Mouse (Mus musculus): ENCODE data around the gene St6galnac3. TPM values are rescaled to one million over a fixed set of nuclear protein-coding genes. Genes with fewer than 3 reads are reported as not detected.
A peak's percentile ranks its signal among the peaks of the same experiment; 100 is the strongest.

The St6galnac3 gene
- total RNA-seq, 1 experiment from 2014 or later = 9.1 TPM

DNA sequence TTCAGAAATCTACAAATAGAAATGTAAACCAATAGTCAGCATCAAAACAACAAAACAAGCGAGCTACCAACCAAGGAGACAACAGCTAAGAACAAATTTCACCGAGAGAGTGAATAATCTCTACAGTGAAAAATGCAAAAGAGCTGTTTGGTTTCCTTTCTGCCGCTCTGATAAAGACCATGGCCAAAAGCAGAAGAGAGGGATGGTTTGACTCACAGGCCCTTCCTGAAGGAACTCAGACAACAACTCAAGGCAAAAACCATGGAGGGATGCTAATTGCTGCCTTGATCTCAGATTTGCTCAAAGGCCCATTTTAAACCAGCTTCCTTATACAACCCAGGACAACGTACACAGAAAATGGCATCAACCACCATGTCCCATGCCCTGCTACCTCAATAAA lies 437.4 kb downstream of the St6galnac3 start:
- no peak for ATAC-seq (replicated peaks in 1 of 2; ENCODE audit: insufficient read depth in 1 of 2, low FRiP score in 2 of 2, low TSS enrichment in 1 of 2, low read depth in 1 of 2, poor library complexity in 2 of 2, severe bottlenecking in 2 of 2)

DNA sequence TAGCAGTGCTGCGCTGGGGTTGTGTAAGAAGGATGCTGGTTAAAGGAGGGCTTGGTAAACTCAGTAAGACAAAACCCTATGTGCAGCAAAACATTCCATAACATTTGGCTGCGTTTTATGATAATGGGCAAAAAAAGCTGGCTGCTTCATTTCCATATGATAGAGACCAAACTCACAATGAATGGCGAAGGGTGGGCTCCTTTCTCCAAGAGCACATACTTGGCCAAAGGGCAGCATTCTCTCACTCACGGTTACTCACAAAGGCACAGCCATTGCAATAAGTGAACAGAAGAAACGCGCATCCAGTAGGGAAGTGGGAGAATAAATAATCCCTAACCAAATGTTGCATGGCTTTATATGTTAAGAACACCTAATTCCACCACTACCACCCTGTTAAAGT lies 437.9 kb downstream of the St6galnac3 start:
- ATAC-seq (replicated peaks in 1 of 2; ENCODE audit: insufficient read depth in 1 of 2, low FRiP score in 2 of 2, low TSS enrichment in 1 of 2, low read depth in 1 of 2, poor library complexity in 2 of 2, severe bottlenecking in 2 of 2) = no peak

- ATAC-seq (replicated peaks in 1 of 2; ENCODE audit: insufficient read depth in 1 of 2, low FRiP score in 2 of 2, low TSS enrichment in 1 of 2, low read depth in 1 of 2, poor library complexity in 2 of 2, severe bottlenecking in 2 of 2) = no peak
Measured at GRCm38 (mm10) chr3:153282123-153282765, 442.7 kb downstream of the St6galnac3 start.

GRCm38 (mm10) chr3:153278249-153278648 lies 446.7 kb downstream of the St6galnac3 start:
- ATAC-seq (replicated peaks in 1 of 2; ENCODE audit: insufficient read depth in 1 of 2, low FRiP score in 2 of 2, low TSS enrichment in 1 of 2, low read depth in 1 of 2, poor library complexity in 2 of 2, severe bottlenecking in 2 of 2) = no peak

GRCm38 (mm10) chr3:153277389-153277999 lies 447.5 kb downstream of the St6galnac3 start:
- no peak for ATAC-seq (replicated peaks in 1 of 2; ENCODE audit: insufficient read depth in 1 of 2, low FRiP score in 2 of 2, low TSS enrichment in 1 of 2, low read depth in 1 of 2, poor library complexity in 2 of 2, severe bottlenecking in 2 of 2)

DNA sequence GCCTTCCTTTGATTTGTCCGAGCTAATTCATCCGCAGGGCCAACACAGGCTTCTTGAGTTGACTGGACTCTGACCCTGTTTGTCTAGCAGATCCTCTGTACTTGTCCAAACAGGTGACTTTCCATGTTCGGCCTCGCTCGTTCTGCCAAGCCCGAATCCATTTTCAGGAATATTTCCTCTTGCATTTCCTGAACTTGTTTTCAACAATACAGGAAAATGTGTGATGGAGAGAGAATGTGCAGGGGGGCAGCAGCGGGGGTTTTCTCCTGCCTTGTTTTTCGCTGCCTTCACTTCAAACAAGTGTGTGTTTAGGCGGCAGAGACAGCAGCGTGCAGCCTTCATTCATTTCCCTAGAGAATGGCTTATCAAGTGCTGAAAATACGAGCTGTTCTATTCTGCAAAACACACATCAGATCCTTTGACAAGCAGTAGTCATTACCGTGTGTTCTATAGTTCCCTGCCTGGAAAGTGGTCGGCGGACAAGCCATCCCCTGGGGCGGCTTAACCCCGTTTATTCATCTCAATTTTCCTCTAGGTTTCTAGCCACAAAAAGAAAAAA lies 448.1 kb downstream of the St6galnac3 start:
- ATAC-seq (replicated peaks in 1 of 2; ENCODE audit: insufficient read depth in 1 of 2, low FRiP score in 2 of 2, low TSS enrichment in 1 of 2, low read depth in 1 of 2, poor library complexity in 2 of 2, severe bottlenecking in 2 of 2) = no peak

DNA sequence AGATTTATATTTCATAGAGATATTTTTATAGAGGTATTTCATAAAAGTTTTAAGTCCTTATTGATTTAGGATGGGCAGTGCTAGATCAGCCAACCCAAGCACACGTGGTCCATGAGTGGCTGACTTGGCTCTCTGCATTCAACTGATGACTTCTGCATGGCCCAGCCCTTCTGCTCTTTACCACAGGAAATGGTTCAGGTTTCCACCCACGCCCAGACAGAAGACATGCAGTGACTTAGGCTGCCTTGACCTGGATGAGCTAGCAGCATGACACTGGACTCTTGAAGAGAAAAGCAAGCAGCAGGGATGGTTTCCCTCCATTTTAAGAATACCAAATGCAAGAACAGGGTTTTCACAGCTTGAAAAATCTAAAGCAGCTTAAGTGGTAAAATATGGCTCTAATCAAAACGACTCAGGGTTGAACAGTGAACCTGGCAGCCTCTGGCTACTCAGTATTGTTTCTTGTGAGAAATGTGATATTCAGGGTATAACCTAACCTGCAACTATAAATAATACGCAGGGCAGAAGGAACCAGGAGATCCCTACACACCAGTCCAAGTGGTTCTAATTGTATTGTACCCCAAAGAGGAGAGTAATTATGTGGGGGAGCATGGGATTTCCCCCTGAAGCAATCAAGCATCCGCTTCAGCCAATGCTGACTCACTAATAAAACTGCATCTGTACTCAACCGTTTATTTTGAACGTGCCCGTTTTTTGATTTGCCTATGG lies 448.7 kb downstream of the St6galnac3 start:
- ATAC-seq (replicated peaks in 1 of 2; ENCODE audit: insufficient read depth in 1 of 2, low FRiP score in 2 of 2, low TSS enrichment in 1 of 2, low read depth in 1 of 2, poor library complexity in 2 of 2, severe bottlenecking in 2 of 2) = no peak

DNA sequence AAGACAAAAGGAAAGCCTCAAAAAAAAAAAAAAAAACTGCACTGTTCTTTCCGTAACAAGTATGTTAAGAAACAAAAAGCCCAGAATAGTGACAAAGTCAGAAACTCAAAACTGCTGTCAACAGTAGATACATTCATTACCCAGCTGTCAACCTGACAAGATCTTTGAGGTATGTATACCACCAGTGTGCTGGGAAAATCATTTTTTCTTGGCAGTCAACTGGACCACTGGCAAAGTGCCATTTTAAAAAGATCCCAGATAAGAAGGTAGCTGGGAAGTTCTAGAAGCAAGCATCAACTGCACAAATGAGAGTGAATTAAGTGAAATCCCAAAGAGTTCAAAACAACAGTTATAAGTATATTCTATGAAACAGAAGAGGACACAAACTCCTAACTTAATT lies 452.7 kb downstream of the St6galnac3 start:
- ATAC-seq (replicated peaks in 1 of 2; ENCODE audit: insufficient read depth in 1 of 2, low FRiP score in 2 of 2, low TSS enrichment in 1 of 2, low read depth in 1 of 2, poor library complexity in 2 of 2, severe bottlenecking in 2 of 2) = no peak

- peak in 1 of 2 experiments; percentile 75; a peak in 2 of 4 replicates for ATAC-seq (replicated peaks in 1 of 2; ENCODE audit: insufficient read depth in 1 of 2, low FRiP score in 2 of 2, low TSS enrichment in 1 of 2, low read depth in 1 of 2, poor library complexity in 2 of 2, severe bottlenecking in 2 of 2)
Measured at GRCm38 (mm10) chr3:153267397-153267796, 457.6 kb downstream of the St6galnac3 start.

GRCm38 (mm10) chr3:153261985-153262384 lies 463.0 kb downstream of the St6galnac3 start:
- peak in 1 of 2 experiments; percentile 25; a peak in 1 of 4 replicates for ATAC-seq (replicated peaks in 1 of 2; ENCODE audit: insufficient read depth in 1 of 2, low FRiP score in 2 of 2, low TSS enrichment in 1 of 2, low read depth in 1 of 2, poor library complexity in 2 of 2, severe bottlenecking in 2 of 2)

- peak; percentile 43 to 57; a peak in 3 of 4 replicates for ATAC-seq (replicated peaks in 1 of 2; ENCODE audit: insufficient read depth in 1 of 2, low FRiP score in 2 of 2, low TSS enrichment in 1 of 2, low read depth in 1 of 2, poor library complexity in 2 of 2, severe bottlenecking in 2 of 2)
Measured at GRCm38 (mm10) chr3:153260225-153260933, 464.6 kb downstream of the St6galnac3 start.

DNA sequence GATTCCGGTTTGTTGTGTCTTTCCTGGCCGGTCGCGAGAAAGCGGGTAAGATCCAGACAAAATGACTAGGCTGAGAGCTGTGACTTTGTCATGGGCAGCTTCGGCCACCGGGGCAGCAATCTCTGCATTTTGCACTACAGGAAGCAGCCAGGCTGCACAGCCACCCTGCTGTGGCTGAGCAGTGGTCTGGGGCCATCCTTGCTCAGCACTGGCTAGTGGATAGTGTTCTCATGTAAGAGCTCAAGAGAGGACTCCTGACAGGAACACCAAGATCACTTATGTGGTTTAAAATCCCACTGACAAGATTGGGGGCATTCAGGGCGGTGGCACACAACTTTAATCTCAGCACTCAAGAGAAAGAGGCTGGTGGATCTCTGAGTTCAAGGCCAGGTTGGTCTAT lies 469.1 kb downstream of the St6galnac3 start:
- ATAC-seq (replicated peaks in 1 of 2; ENCODE audit: insufficient read depth in 1 of 2, low FRiP score in 2 of 2, low TSS enrichment in 1 of 2, low read depth in 1 of 2, poor library complexity in 2 of 2, severe bottlenecking in 2 of 2) = no peak

DNA sequence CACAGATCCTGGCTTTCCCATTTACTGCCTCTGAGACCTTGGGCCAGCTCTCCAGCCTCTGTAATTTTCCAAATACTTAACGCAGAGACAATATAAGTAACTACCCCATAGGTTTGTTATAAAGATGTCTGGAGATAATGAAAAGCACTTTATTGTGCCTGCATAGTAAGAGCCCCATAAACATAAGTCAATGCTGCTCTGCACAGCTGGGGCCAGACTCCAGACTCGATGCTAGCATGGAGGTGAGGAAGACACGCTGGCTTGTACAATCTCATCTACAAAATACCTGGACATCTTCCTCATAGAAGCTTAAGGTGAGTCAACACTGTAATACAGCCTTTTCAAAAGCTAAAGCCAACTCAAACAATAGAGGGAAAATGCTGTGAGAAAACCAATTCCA lies 473.3 kb downstream of the St6galnac3 start:
- no peak for ATAC-seq (replicated peaks in 1 of 2; ENCODE audit: insufficient read depth in 1 of 2, low FRiP score in 2 of 2, low TSS enrichment in 1 of 2, low read depth in 1 of 2, poor library complexity in 2 of 2, severe bottlenecking in 2 of 2)

- ATAC-seq (replicated peaks in 1 of 2; ENCODE audit: insufficient read depth in 1 of 2, low FRiP score in 2 of 2, low TSS enrichment in 1 of 2, low read depth in 1 of 2, poor library complexity in 2 of 2, severe bottlenecking in 2 of 2) = peak; percentile 96 to 97
Measured at GRCm38 (mm10) chr3:153250598-153251257, 474.2 kb downstream of the St6galnac3 start.

DNA sequence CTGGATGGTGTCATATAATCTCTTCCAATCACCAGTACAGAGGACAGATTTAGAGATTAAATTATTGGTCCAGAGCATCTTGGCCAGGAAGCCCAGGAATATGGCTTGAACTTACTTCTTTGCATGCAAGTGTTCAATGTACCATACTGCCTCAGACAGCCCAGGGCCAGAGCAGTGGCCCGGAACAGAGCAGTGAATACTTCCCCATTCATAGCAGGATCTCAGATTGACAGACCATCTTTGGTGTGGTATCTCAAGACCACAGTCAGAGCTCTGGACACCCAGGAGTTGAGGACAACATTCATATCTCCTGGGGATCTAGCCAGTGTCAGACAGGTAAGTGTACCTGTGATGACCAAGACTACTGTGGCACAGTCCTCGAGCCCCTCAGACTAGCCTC lies 476.1 kb downstream of the St6galnac3 start:
- no peak for ATAC-seq (replicated peaks in 1 of 2; ENCODE audit: insufficient read depth in 1 of 2, low FRiP score in 2 of 2, low TSS enrichment in 1 of 2, low read depth in 1 of 2, poor library complexity in 2 of 2, severe bottlenecking in 2 of 2)

DNA sequence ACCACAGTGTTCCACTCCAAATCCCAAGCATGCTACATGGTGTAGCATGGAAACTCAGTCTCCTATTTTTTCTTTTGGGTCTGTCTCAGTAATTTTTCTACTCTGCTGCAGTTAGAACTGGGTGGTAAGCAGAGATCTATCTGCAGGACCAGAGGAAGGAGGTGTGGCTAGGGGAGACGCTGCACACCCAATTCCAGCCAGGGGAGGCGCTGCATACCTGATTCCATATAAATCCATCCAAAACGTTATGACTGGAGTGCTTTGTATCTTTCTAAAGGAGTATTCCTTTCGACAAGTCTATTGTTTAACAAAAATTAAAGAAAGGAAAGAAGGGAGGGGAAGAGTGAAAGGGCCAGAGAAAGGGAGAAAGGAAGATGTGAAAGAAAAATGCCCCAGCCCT lies 476.9 kb downstream of the St6galnac3 start:
- no peak for ATAC-seq (replicated peaks in 1 of 2; ENCODE audit: insufficient read depth in 1 of 2, low FRiP score in 2 of 2, low TSS enrichment in 1 of 2, low read depth in 1 of 2, poor library complexity in 2 of 2, severe bottlenecking in 2 of 2)

DNA sequence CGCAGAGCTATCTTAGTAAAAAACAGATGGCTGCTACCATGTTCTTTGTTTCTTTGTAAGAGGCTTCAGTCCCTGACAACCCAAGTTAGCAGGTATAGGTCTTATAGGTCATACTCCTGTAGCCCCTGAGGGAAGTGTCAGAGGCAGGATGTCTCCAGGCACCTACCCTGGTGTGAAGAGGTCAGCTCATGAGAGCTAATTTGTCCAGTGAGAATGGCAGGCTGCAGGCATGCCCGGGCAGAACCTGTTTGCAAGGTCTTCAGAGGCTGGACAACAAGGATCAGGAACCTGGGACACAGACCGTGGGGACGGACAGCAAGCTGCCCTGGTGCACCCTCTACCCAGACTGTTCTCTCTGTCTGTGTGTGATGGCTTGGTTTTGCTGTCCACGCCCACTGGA lies 482.4 kb downstream of the St6galnac3 start:
- ATAC-seq (replicated peaks in 1 of 2; ENCODE audit: insufficient read depth in 1 of 2, low FRiP score in 2 of 2, low TSS enrichment in 1 of 2, low read depth in 1 of 2, poor library complexity in 2 of 2, severe bottlenecking in 2 of 2) = no peak

Measured in hematopoietic stem cell, adult 5-6 weeks (primary cell).